Mouse (Mus musculus): ENCODE results near the gene Dst. TPM values are rescaled to one million over a fixed set of nuclear protein-coding genes. Genes with fewer than 3 reads are reported as not detected.
A peak's percentile ranks its signal among the peaks of the same experiment; 100 is the strongest.

The Dst gene
- polyA plus RNA-seq, 1 experiment from 2014 or later = 63.1 TPM

GRCm38 (mm10) chr1:34116444-34116843 lies 208.4 kb downstream of the Dst start:
- WGBS = 85% methylated on average over 11 of the region's 11 CpGs
- Histone ChIP-seq H3K9ac (no peak overlapping the region), H3K27ac (no peak overlapping the region), H3K27me3 (ENCODE audit: control insufficient read depth, insufficient read depth, low read length) (no peaks in the 10 kb centered on the region), H3K4me1 (replicated peaks; ENCODE audit: control insufficient read depth, insufficient read depth, low read length) (no peaks in the 10 kb centered on the region), H3K4me3 (replicated peaks; ENCODE audit: low read length) (no peak overlapping the region), H3K9me3 (ENCODE audit: control insufficient read depth, low read length) (no peaks in the 10 kb centered on the region), H3K4me2 (replicated peaks) (no peak overlapping the region), H3K36me3 (replicated peaks; ENCODE audit: control insufficient read depth, insufficient read depth) (peaks cover 11% of the 10 kb centered on the region; the same call in 1 of the 2 replicates)
- ATAC-seq (ENCODE audit: low FRiP score) (no peak), DNase-seq (ENCODE audit: low spot score) (no peak)

GRCm38 (mm10) chr1:34117056-34117455 lies 209.0 kb downstream of the Dst start:
- Histone ChIP-seq H3K4me1 (replicated peaks; ENCODE audit: control insufficient read depth, insufficient read depth, low read length) (no peaks in the 10 kb centered on the region), H3K9me3 (ENCODE audit: control insufficient read depth, low read length) (no peaks in the 10 kb centered on the region), H3K4me3 (replicated peaks; ENCODE audit: low read length) (no peak overlapping the region), H3K9ac (no peak overlapping the region), H3K27me3 (ENCODE audit: control insufficient read depth, insufficient read depth, low read length) (no peaks in the 10 kb centered on the region), H3K36me3 (replicated peaks; ENCODE audit: control insufficient read depth, insufficient read depth) (peaks cover 11% of the 10 kb centered on the region; the same call in 1 of the 2 replicates), H3K27ac (no peak overlapping the region), H3K4me2 (replicated peaks) (no peak overlapping the region)
- no peak for ATAC-seq (ENCODE audit: low FRiP score)
- no peak for DNase-seq (ENCODE audit: low spot score)
- 95% methylated on average over 9 of the region's 9 CpGs for WGBS

- H3K36me3 ChIP-seq (replicated peaks; ENCODE audit: control insufficient read depth, insufficient read depth) = peaks cover 11% of the 10 kb centered on the region; the same call in 1 of the 2 replicates
- H3K4me2 ChIP-seq (replicated peaks) = no peak overlapping the region
- WGBS = 58% methylated on average over 3 of the region's 3 CpGs
- no peak overlapping the region for H3K4me3 ChIP-seq (replicated peaks; ENCODE audit: low read length)
- no peaks in the 10 kb centered on the region for H3K27me3 ChIP-seq (ENCODE audit: control insufficient read depth, insufficient read depth, low read length)
- H3K9ac ChIP-seq = no peak overlapping the region
- H3K27ac ChIP-seq = no peak overlapping the region
- ATAC-seq (ENCODE audit: low FRiP score) (no peak), DNase-seq (ENCODE audit: low spot score) (peak; percentile 65)
- H3K9me3 ChIP-seq (ENCODE audit: control insufficient read depth, low read length) = no peaks in the 10 kb centered on the region
- H3K4me1 ChIP-seq (replicated peaks; ENCODE audit: control insufficient read depth, insufficient read depth, low read length) = no peaks in the 10 kb centered on the region
Observed at GRCm38 (mm10) chr1:34117709-34118108, 209.7 kb downstream of the Dst start.

GRCm38 (mm10) chr1:34120066-34120465 lies 212.0 kb downstream of the Dst start:
- Histone ChIP-seq H3K9ac (no peak overlapping the region), H3K27me3 (ENCODE audit: control insufficient read depth, insufficient read depth, low read length) (no peaks in the 10 kb centered on the region), H3K4me2 (replicated peaks) (no peak overlapping the region), H3K27ac (no peak overlapping the region), H3K4me1 (replicated peaks; ENCODE audit: control insufficient read depth, insufficient read depth, low read length) (no peaks in the 10 kb centered on the region), H3K36me3 (replicated peaks; ENCODE audit: control insufficient read depth, insufficient read depth) (no peaks in the 10 kb centered on the region), H3K9me3 (ENCODE audit: control insufficient read depth, low read length) (no peaks in the 10 kb centered on the region), H3K4me3 (replicated peaks; ENCODE audit: low read length) (no peak overlapping the region)
- DNase-seq (ENCODE audit: low spot score) (no peak), ATAC-seq (ENCODE audit: low FRiP score) (no peak)
- WGBS = 91% methylated on average over 6 of the region's 6 CpGs

GRCm38 (mm10) chr1:34120602-34121001 lies 212.6 kb downstream of the Dst start:
- H3K9ac ChIP-seq = no peak overlapping the region
- H3K36me3 ChIP-seq (replicated peaks; ENCODE audit: control insufficient read depth, insufficient read depth) = no peaks in the 10 kb centered on the region
- H3K9me3 ChIP-seq (ENCODE audit: control insufficient read depth, low read length) = no peaks in the 10 kb centered on the region
- no peaks in the 10 kb centered on the region for H3K4me1 ChIP-seq (replicated peaks; ENCODE audit: control insufficient read depth, insufficient read depth, low read length)
- H3K27me3 ChIP-seq (ENCODE audit: control insufficient read depth, insufficient read depth, low read length) = no peaks in the 10 kb centered on the region
- H3K4me2 ChIP-seq (replicated peaks) = no peak overlapping the region
- no peak overlapping the region for H3K4me3 ChIP-seq (replicated peaks; ENCODE audit: low read length)
- H3K27ac ChIP-seq = no peak overlapping the region
- no peak for DNase-seq (ENCODE audit: low spot score)
- ATAC-seq (ENCODE audit: low FRiP score) = no peak
- WGBS = 75% methylated on average over 6 of the region's 6 CpGs

- Histone ChIP-seq H3K27me3 (ENCODE audit: control insufficient read depth, insufficient read depth, low read length) (no peaks in the 10 kb centered on the region), H3K4me1 (replicated peaks; ENCODE audit: control insufficient read depth, insufficient read depth, low read length) (no peaks in the 10 kb centered on the region), H3K36me3 (replicated peaks; ENCODE audit: control insufficient read depth, insufficient read depth) (no peaks in the 10 kb centered on the region), H3K4me3 (replicated peaks; ENCODE audit: low read length) (no peak overlapping the region), H3K27ac (no peak overlapping the region), H3K9ac (no peak overlapping the region), H3K4me2 (replicated peaks) (peak overlapping the region; percentile 30), H3K9me3 (ENCODE audit: control insufficient read depth, low read length) (no peaks in the 10 kb centered on the region)
- DNase-seq (ENCODE audit: low spot score) (no peak), ATAC-seq (ENCODE audit: low FRiP score) (no peak)
- 70% methylated on average over 29 of the region's 29 CpGs for whole genome bisulfite sequencing
Observed at GRCm38 (mm10) chr1:34121157-34122015, 213.4 kb downstream of the Dst start.

- H3K9ac ChIP-seq = no peak overlapping the region
- no peaks in the 10 kb centered on the region for H3K36me3 ChIP-seq (replicated peaks; ENCODE audit: control insufficient read depth, insufficient read depth)
- H3K4me1 ChIP-seq (replicated peaks; ENCODE audit: control insufficient read depth, insufficient read depth, low read length) = no peaks in the 10 kb centered on the region
- no peak for DNase-seq (ENCODE audit: low spot score)
- H3K4me2 ChIP-seq (replicated peaks) = no peak overlapping the region
- WGBS = 90% methylated on average over 6 of the region's 6 CpGs
- ATAC-seq (ENCODE audit: low FRiP score) = no peak
- no peak overlapping the region for H3K4me3 ChIP-seq (replicated peaks; ENCODE audit: low read length)
- no peaks in the 10 kb centered on the region for H3K9me3 ChIP-seq (ENCODE audit: control insufficient read depth, low read length)
- no peak overlapping the region for H3K27ac ChIP-seq
- no peaks in the 10 kb centered on the region for H3K27me3 ChIP-seq (ENCODE audit: control insufficient read depth, insufficient read depth, low read length)
Observed at GRCm38 (mm10) chr1:34122198-34122597, 214.2 kb downstream of the Dst start.

- Histone ChIP-seq H3K9ac (no peak overlapping the region), H3K4me1 (replicated peaks; ENCODE audit: control insufficient read depth, insufficient read depth, low read length) (no peaks in the 10 kb centered on the region), H3K27me3 (ENCODE audit: control insufficient read depth, insufficient read depth, low read length) (no peaks in the 10 kb centered on the region), H3K36me3 (replicated peaks; ENCODE audit: control insufficient read depth, insufficient read depth) (no peaks in the 10 kb centered on the region), H3K27ac (no peak overlapping the region), H3K4me3 (replicated peaks; ENCODE audit: low read length) (no peak overlapping the region), H3K4me2 (replicated peaks) (no peak overlapping the region), H3K9me3 (ENCODE audit: control insufficient read depth, low read length) (no peaks in the 10 kb centered on the region)
- WGBS = 84% methylated on average over 1 of the region's 1 CpGs
- DNase-seq (ENCODE audit: low spot score) (no peak), ATAC-seq (ENCODE audit: low FRiP score) (no peak)
Observed at GRCm38 (mm10) chr1:34122905-34123304, 214.9 kb downstream of the Dst start.

GRCm38 (mm10) chr1:34123334-34123733 lies 215.3 kb downstream of the Dst start:
- H3K4me1 ChIP-seq (replicated peaks; ENCODE audit: control insufficient read depth, insufficient read depth, low read length) = no peaks in the 10 kb centered on the region
- ATAC-seq (ENCODE audit: low FRiP score) (no peak), DNase-seq (ENCODE audit: low spot score) (no peak)
- H3K9me3 ChIP-seq (ENCODE audit: control insufficient read depth, low read length) = no peaks in the 10 kb centered on the region
- H3K9ac ChIP-seq = no peak overlapping the region
- 83% methylated on average over 5 of the region's 5 CpGs for WGBS
- H3K27me3 ChIP-seq (ENCODE audit: control insufficient read depth, insufficient read depth, low read length) = no peaks in the 10 kb centered on the region
- no peak overlapping the region for H3K4me2 ChIP-seq (replicated peaks)
- H3K27ac ChIP-seq = no peak overlapping the region
- H3K4me3 ChIP-seq (replicated peaks; ENCODE audit: low read length) = no peak overlapping the region
- H3K36me3 ChIP-seq (replicated peaks; ENCODE audit: control insufficient read depth, insufficient read depth) = no peaks in the 10 kb centered on the region
